Mouse (Mus musculus): ENCODE results near the gene Zic5. TPM values are rescaled to one million over a fixed set of nuclear protein-coding genes. Genes with fewer than 3 reads are reported as not detected.

Gene Zic5
- total RNA-seq, 2 experiments from 2014 or later = not detected

GRCm38 (mm10) chr14:122479461-122480109 is 14.1 kb upstream of the Zic5 start:
- DNase-seq = no peak

GRCm38 (mm10) chr14:122478574-122479011 is 13.1 kb upstream of the Zic5 start:
- DNase-seq = no peak

- no peak for DNase-seq
These were observed 12.6 kb upstream of the Zic5 start for GRCm38 (mm10) chr14:122477971-122478573.

- no peak for DNase-seq
These were observed 11.8 kb upstream of the Zic5 start for GRCm38 (mm10) chr14:122477261-122477671.

GRCm38 (mm10) chr14:122476822-122477215 is 11.3 kb upstream of the Zic5 start:
- no peak for DNase-seq

- no peak for DNase-seq
These were observed 10.8 kb upstream of the Zic5 start for GRCm38 (mm10) chr14:122476041-122476821.

GRCm38 (mm10) chr14:122475557-122476040 is 10.1 kb upstream of the Zic5 start:
- DNase-seq = no peak

- DNase-seq = peak; percentile 40
These were observed 9.5 kb upstream of the Zic5 start, which contains the start of gene Zic2 for GRCm38 (mm10) chr14:122474891-122475556. Gene Zic2 (plus strand): TSS chr14:122475435.

GRCm38 (mm10) chr14:122474041-122474890 is 8.8 kb upstream of the Zic5 start:
- DNase-seq = no peak

GRCm38 (mm10) chr14:122473211-122473751 is 7.8 kb upstream of the Zic5 start:
- DNase-seq = no peak

- no peak for DNase-seq
These were observed 7.2 kb upstream of the Zic5 start for GRCm38 (mm10) chr14:122472647-122473046.

- no peak for DNase-seq
These were observed 6.7 kb upstream of the Zic5 start for GRCm38 (mm10) chr14:122472161-122472560.

- DNase-seq = no peak
These were observed 6.1 kb upstream of the Zic5 start for GRCm38 (mm10) chr14:122471449-122472085.

GRCm38 (mm10) chr14:122468971-122469755 is 3.7 kb upstream of the Zic5 start:
- DNase-seq = no peak

GRCm38 (mm10) chr14:122467926-122468841 is 2.7 kb upstream of the Zic5 start:
- DNase-seq = no peak

- DNase-seq = no peak
These were observed 1.4 kb upstream of the Zic5 start for GRCm38 (mm10) chr14:122466756-122467362.

- DNase-seq = no peak
These were observed 534 bp upstream of the Zic5 start for GRCm38 (mm10) chr14:122465931-122466490.

GRCm38 (mm10) chr14:122464351-122464762 is 1.1 kb downstream of the Zic5 start:
- no peak for DNase-seq
